Mouse (Mus musculus) urinary bladder, postnatal 36 days (tissue): ENCODE results near the gene Psg16.
A peak's percentile ranks its signal among the peaks of the same experiment; 100 is the strongest.
"Not testable (repeated sequence)": the region's sequence is repeated elsewhere in the genome, so short reads cannot be mapped to it uniquely, and the experiment has no call there.

Experiments used
- DNase-seq, 2 experiments: peaks; one replicate each; pipeline ENCODE4 v3.0.0; 2022; ENCODE audit warnings: low spot score in 2 of 2, mixed read lengths in 1 of 2

The Psg16 gene

GRCm38 (mm10) chr7:17101631-17102030 lies 27.8 kb downstream of the Psg16 start:
- not testable (repeated sequence) for DNase-seq

GRCm38 (mm10) chr7:17135307-17135706 lies 61.5 kb downstream of the Psg16 start:
- DNase-seq: no peak

- DNase-seq: no peak
These were observed 76.1 kb downstream of the Psg16 start, which contains the start of gene Ceacam3 for GRCm38 (mm10) chr7:17149931-17150330. Gene Ceacam3, plus strand, starts transcription at chr7:17150282.

GRCm38 (mm10) chr7:17155634-17156033 lies 81.8 kb downstream of the Psg16 start:
- DNase-seq: peak; percentile 42 to 48

- DNase-seq: no peak
These were observed 83.2 kb downstream of the Psg16 start for GRCm38 (mm10) chr7:17156885-17157677.

- no peak for DNase-seq
These were observed 85.2 kb downstream of the Psg16 start for GRCm38 (mm10) chr7:17159011-17159410.

GRCm38 (mm10) chr7:17171827-17172226 lies 98.0 kb downstream of the Psg16 start:
- DNase-seq: no peak
